Mouse (Mus musculus) layer of hippocampus, postnatal 36 days (tissue): Measurements from ENCODE around the gene Gpr141. TPM values are rescaled to one million over a fixed set of nuclear protein-coding genes. Genes with fewer than 3 reads are reported as not detected.

Source experiments
- DNase-seq, 2 experiments: peaks; one replicate each; pipeline ENCODE4 v3.0.0; 2022
- total RNA-seq, 2 experiments: library from RNA; stranded (reverse); gene quantifications; 2 replicates each; pipeline ENCODE4 v1.2.3; 2021

Gpr141 gene
- total RNA-seq, 2 experiments from 2014 or later, result not detected

DNA sequence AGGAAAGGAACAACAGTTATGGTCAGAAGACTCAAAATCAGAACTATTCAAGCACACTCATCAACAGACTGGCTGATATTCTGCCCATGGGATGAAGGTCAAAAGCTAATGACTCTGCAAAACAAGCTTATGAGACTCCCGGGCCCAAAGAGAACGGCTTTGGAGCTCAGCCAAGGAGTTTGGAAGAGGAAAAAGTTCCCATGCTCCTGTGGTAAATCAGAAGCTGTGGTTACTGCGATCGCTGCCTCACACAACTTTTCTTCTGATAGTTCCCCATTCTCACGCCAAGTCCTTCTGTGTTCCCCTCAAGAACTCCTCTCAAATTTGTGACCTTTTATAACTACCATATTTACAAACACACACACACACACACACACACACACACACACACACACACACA, 105.1 kb downstream of the Gpr141 start:
- DNase-seq, result no peak

DNA sequence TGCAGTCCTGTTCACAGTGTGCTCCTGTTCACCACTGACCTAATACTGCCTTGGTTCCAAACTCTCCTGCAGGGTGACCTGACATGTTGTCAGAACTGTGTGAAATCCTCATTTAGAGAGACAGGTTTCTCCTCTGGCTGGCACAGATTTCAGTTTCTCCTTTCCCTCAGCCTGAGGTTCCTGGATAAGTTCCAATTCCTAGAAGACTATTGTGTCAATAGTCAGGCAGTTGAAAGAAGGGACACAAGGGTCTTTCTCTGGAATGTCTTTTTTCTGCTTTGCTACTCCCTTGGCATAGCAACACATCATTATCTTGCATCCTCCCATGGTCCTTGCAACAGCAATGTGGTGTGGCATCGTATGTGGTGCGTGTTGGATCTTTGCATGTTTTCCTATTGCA, 106.9 kb downstream of the Gpr141 start:
- DNase-seq, result no peak

DNA sequence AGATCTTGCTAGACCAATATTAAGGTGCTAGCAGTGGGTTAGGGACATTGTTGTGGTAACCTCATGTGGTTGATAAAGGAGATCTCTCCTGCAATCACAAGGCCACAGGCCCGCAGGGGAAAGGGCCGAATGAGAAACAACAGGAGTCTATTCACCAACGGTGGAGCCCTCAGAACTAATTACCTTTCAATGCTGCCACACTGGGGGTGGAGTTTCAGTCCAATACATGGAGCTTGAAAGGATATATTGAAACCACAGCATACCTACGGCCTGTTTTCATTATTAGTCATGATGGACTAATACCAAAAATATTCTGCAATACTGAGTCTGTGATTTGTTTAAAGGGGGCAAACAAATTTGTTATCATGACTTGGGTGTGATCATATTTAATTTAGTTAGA, 120.3 kb downstream of the Gpr141 start:
- DNase-seq, result no peak

DNA sequence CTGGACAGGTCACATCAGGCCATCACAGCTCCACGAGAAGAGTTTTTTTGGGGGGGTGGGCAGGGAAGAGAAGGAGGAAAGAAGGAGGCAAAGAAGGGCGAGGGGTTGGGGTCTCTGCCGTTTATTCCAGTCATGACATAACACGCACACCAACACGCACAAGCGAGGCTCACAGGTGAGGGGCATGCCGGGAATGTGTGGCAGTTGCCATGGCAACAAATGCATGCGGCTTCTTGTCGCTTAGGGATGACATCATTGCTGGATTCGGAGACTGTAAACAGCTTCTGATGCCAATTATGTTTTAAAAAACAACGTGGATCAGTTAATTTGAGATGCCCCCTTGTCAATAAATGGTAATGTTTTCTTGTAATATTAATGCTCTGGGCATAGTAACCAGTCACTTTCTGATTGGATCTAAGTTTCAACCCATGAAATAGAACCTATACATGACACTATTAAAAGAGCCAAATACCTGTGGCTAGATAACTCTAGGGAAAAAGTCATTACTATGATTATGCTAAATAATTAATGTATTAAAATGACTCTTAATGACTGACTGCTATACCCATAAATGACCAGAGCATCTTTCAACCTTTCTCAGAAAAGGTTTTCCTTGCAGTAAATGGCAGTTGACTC, 122.5 kb downstream of the Gpr141 start:
- DNase-seq, result peak; percentile 54 to 59

DNA sequence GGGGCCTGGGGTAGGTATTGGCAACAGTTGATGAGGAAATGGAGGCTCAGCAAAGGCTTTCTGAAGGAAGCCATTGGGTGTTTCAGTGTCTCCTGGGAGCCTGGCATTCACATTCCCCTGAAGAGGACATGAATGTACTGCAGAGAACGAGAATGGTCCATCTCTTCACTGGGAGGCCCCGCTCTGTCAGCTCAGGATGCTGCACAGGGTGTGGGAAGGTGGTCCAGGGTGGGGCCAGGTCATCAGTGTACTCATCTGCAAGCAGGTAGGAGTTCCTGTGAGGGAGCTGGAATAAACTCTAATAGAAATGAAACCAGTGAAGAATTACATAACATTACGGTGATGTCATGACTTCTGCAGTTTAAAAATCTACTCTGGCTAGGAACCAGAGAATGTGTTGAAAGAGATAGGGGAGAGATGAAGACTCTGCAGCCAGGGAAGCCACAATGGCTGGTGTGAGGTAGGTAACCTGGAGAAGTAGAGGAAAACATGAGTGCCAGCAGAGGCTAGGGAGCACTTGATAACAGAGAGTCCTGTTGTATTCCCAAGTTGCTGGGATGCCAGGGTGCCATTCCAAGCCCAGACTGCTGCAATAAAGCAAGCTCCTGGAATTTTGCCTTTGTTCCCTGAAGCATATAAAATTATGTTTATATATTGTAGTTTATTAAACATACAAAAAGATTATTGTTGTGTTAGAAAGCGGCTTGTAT, 123.2 kb downstream of the Gpr141 start:
- no peak for DNase-seq

Other genes starting within 250 kb of the Gpr141 start
- gene Epdr1, start 204.3 kb downstream of the Gpr141 start, total RNA-seq, result 100 to 1,000 TPM in 1 of 2 experiments, 10 to 100 TPM in 1; 98.7 to 104 TPM
- 1 to 10 TPM; 1.3 to 2.0 TPM for gene Sfrp4, start 201.2 kb downstream of the Gpr141 start, total RNA-seq
- not detected for gene Nme8, start 126.5 kb downstream of the Gpr141 start, total RNA-seq